Mouse (Mus musculus) B cell, adult 2 months (primary cell): ENCODE measurements at regions not wholly inside any gene's neighbourhood (a gene's known extent, or its start where the extent isn't known, plus 50 kb on each side); places are given as distances from the start of the nearest gene placed in this dataset.
A peak's percentile ranks its signal among the peaks of the same experiment; 100 is the strongest.

ENCODE experiments used
- DNase-seq, 2 experiments: peaks; one replicate each; pipeline ENCODE4 v3.0.0; 2022

DNA sequence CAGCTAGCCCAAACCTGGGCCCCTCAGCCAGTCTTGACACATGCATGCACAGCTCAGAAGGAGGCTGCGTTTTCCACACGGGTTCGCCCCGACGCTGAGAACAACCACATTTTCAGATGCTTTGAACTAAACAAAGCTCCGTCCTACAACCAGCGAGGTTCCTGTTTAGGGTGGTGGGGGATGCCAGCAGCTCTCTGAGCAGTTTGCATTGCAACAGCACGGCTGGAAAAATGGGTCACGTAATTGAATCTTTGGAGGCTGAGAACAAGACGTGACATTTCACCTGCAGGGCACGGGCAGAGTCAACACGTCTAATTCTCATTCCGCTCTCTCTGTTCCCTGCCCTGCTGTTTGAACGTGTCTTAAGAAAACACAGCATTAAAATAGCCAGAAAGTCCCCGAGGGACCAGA, 119.2 kb downstream of the Syk start:
- DNase-seq: no peak

DNA sequence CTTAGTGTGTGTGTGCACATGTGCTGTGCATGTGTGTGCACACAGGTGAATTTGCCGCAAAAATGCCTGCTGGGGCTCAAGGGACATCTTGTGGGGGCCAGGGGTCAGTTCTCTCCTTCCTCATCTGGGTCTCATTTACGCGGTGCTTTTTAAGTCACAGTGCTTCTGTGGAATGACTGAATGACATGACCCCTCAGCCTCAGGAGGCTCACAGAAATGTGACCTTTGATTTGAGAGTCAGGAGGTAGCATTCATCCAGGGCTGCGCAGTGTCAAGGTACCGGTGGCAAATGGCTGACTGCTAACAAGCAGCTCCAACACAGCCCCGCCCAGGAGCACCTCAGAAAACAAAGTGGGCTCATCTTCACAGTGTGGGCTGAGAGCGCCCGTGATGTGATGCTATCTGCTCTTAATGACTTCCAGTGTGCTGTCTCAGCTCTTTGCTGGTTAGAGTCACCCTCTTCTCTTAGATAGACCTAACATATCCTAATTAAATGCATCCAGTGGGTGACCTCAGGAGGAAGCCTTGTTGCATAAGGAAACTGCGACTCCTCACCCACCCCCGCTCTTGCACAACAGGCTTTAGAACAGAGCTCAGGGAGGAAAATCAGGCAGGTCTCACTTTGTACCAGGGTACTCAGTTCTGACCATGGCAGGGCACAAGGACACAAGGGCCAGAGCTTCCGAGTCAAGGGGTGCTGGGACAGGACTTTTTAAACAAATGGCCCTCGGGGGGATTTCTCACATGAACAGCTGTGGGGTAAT, 120.6 kb downstream of the Syk start:
- DNase-seq: no peak

DNA sequence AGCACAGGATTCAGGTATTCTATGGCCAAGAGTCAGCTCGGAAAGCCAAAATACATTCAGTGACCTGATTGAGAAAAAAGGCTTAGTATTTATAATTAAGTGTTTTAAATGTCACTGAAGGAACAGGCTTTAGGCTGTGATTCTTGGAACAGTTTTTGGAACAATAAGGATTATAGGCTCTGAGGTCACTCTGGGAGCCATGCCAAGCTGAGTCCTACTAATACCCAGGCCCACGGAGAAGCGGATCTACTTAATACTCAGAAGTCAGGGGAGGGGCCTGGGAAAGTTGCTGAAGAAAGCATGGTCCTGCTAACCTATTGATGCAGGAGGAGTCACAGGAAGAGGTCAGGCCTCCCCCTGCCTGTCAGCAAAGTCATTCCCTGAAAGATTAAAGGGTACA, 121.7 kb downstream of the Syk start:
- DNase-seq: no peak

DNA sequence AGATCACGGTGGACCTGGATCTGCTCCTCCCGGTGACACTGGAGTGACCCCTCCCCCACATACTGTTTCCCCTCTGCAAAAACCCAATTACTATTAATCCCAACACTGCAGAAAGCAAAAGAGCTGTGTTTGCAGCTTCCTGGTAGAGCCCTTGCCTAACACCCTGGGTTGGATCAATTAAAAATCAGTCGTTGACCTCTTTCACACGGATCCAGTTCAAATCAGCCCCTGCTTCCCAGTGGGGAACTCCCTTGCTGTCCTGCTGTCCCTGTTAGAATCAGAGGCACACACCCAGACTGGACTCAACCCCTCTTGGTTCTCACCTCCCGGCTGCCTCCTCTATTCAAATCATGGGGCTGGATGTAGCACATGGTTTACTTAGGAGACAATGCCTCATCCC, 126.6 kb downstream of the Syk start:
- DNase-seq: no peak

DNA sequence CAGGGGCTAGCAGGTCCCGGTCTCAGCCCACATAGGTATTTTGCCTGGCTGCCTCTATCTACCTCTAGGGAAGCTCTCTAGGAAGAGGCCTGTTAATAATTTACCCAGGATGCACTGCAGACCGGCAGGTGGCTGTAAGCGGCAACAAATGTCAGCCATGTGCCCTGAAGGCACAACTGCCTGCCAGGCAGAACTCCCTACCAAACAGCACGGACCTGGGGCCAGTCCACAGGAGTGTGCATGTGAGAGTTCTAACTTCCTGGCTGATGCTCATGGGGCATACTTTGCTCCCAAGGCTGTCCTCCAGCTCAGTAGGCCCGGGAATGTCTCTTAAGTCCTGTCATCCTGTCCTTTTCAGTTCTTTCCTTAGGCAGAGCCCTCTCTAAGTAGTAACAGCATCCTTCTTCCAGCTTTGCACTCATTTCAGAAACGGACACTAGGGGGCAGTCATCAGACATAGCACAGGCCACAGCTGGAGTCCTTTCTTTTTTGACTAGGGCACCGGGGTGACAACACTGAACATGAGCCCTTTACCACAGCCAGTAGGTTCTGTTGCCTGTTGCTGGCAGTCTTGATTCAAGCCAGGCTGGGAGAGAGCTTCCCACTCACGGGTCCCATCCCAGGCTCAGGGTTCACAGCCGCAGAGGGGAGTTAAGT, 128.9 kb downstream of the Syk start:
- peak; percentile 78 to 79 for DNase-seq

DNA sequence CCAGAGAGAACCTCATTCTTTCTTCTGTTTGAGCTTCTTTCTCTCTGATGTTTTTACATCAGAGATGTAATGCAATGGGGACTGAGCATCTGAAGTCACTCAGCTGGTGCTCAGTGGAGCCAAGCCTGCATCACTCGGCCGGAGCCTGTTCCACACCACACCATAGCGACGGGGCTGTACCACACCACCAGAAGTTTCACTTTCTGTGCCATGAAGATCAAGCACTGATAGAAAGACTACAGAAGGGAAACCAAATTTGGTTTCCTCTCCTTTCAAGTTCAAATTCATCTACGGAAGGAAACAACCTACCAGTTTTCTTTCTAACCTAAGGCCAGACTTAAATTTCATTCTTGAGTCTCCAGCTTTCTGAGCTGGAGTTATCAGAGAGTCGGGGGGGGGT, 138.5 kb downstream of the Syk start:
- peak; percentile 32 to 33 for DNase-seq

DNA sequence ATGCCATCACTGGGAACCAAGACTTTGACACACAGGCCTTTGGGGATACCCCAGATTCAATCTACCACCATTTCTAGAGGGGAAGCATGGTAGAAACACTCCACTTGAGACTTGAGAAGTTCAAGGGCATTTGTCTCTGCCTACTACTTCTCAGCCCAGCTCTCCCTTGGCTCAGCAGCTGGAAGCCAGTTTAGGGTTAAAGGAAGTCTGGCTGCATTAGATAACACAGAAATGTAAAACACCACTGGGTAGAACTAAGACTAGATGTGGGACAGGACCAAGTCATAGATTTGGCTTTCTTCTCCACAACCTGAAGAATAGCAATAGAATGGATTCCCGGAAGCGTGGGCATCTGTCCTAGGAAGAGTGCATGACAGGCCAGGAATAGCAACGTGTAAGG, 139.7 kb downstream of the Syk start:
- DNase-seq: no peak

DNA sequence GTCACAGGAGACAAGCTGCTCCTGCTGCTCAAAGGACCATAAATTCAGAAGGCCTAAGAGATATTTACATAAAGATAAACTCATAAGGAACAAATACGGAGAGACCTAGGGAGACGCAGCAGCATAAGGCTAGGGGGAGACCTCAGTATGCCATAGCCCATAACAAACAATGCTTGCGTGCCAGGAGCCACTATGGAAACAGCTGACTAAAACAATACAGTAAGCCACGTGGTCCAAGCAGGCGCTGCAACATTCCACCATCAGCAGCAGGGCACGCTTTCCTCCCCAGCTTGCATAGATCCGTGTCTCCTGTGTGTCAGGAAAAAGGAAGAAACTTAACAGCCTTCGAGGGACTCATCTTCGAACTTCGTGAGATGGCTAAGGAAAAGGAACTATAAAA, 143.1 kb downstream of the Syk start:
- no peak for DNase-seq

DNA sequence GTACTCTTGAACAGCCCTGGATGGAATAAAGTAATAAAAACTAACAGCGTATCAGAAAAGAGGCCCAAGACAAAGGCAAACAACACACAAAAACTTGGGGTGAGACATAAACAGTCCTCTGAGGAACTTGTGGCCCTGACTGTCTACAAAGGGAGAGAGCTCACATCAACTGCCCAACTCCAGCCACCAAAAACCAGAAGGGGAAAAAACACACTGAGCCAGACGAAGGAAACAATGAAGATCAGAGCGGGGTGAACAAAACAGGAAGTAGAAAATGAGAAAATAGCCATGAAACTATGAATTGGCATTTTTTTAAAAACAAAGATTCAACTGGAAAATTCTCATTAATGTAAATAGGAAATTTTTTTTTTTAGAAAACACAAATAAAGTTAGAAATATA, 143.6 kb downstream of the Syk start:
- DNase-seq: no peak

DNA sequence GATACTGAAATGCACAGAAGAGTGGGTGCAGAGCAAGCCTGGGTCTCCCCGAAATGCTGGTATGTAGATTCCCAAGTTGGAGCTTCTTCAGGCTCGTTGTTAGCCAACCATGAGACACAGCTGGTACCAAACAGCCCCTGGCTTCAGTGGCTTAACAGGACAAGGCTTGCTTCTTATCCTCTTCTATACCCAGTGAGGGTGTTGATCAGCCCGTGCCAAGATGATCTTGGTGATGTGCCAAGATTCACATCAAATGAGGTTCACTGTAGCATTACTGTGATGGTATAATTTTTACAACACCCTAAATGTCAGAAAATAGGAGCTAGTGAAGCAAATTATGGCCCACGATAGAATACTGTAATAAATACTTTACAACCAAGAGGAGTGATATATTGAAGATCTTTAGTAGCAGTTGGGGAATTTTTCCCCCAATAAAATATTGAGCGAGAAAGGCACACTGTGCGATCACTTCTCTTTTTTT, 152.5 kb downstream of the Syk start:
- no peak for DNase-seq

DNA sequence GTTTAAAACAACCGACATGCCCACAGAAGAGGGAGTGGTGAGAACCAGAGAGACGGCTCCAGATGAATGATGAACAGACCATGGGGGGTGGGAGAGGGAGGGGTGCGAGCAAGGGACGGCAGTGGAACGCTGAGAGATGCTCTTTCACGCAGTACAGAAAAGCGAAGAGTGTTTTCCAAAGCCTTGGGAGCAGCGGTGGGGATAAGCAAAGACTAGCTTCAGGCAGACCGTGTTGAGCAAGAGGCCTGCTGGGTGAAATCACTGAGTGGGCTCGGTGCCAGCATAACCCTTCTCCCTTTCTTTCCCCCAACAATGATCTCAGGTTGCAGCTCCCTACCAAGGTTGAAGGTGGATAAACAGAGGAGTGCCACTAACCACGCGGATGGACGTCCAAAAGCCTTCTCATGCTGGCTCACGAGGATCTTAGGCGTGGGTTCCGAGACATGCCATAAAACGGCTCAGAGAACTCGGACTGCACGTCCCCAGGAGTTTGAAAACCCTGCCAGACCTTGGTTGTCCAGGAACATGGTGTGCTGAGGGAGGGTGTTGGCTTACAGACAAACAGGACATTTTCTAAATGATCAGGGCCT, 153.1 kb downstream of the Syk start:
- no peak for DNase-seq

DNA sequence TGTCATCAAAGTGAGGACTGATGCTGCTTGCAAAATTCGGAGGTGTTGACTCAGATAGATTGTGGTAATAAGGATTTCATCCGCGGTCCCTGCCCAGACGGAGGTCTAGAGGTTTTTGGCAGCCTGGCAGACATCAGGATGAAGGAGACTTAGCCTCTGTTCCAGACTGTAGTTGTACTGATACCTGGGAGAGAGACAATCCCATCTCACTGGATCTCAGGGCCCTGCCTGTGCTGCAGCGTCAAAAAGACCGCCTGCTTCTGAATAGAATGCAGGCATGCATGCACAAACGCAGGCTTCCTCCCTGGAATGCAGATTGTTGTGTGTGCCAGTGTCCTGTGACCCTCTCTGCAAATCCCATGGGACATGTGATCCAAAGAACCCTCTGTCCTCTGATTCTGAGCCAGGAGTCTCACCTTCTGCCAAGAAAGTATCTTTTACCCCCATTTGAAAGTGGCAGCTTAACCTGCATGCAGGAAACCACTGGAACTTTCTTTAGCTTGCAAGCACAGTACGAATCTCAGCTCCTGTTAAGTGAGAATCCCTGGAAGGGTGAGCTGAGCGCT, 155.2 kb downstream of the Syk start:
- DNase-seq: no peak

DNA sequence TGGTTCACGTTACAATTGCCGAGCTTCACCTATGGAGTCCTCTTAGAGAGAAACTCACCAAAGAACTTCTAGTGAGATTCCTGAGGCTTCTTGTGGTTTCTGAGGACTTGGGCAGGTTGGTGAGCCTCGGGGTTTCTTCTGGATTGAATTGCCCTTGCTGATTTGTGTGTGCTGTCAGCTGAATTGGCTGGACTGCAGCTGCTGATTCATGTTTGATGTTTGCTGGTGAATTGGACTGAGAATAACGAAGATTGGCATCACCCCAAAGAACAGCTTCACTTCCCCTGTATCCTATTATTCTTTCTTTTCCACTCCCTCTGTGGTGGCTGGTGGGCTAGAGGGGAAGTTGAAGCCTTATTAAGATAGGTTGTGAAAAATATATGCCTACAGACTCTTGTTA, 158.4 kb downstream of the Syk start:
- no peak for DNase-seq

DNA sequence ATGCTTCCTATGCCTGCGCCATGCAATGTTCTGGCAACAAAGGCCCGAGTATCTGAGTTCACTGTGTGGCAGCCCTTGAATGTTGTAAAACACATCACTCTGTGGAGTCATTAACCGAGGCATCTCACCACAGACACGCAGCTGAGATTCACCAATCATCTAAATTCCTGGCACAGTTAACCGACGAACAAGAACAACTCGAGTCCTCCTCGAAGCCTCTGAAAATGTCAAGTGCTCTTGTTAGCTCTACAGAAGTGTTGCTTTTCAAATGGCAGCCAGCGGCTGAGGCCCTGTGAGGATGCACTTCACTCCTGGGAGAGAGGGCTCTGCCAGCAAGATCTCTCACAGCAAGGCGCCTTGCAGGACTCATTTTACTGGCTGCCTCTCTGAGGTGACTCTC, 173.0 kb downstream of the Syk start:
- no peak for DNase-seq

DNA sequence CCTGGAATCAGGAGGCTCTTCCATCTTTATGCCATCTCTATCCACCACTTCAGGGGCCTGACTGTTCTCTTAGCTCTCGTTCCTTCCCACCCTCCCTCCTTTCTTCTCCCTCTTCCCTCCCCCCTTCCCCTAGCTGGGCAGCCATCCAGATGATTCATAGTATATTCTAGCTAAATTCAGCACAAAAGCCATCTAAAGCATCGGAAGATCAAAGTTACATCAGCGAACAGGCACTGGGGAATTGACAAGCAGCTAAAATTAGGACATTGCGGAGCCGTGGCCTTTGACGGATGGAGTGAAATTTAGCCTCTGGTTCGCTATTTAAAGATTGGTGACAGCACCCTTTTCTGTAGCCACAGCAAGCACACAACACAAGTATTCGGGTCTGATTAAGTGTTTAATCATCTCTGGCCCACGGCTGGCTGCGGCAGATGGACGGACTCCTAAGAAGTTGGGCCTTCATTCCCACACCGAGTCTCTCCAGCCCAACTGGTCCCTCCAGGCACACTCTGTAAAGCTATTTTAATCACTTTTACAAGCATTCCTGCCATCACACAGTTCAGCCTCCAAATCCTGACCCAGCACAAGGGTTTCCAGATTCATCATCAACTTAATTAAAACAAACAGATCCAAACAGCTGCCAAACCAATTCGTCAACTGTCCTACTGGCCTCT, 163.8 kb downstream of the Auh start:
- DNase-seq: no peak

DNA sequence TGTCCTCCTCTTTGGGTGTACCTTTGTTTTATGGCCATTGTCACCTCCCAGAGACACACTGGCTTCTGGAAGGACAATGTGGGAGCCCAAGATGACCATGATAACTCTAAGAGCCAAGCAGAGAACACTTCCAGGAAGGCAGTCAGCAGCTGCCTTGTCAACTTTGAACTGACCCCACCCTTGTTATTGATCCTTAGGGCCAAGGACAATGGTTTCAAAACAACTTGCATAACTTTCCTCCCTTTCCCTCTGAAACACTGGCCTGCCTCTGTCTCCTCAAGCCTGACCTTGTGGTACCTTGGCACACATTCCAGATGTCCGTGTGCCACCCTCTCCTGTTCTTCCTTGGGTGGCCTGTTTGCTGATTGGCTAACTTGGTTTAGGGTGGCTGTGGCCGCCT, 163.2 kb downstream of the Auh start:
- DNase-seq: no peak

DNA sequence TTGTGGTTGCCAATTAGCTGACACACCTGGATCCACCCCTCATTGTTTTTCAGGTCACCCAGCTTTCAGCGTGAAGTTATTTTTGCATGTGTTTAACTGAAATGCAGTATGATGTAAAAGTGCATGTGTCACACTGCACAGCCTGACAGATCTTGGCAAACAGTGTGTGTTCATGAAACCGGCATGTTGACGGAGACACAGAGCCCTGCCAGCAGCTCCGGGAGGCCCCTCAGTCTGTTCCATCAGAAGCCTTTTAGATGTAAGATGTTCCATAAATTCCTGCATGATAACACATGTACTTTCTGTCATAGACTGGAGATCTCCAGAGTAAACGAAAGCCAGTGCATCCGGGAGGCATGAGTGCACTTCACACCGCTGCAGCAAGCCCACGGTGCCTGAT, 159.5 kb downstream of the Auh start:
- DNase-seq: no peak

DNA sequence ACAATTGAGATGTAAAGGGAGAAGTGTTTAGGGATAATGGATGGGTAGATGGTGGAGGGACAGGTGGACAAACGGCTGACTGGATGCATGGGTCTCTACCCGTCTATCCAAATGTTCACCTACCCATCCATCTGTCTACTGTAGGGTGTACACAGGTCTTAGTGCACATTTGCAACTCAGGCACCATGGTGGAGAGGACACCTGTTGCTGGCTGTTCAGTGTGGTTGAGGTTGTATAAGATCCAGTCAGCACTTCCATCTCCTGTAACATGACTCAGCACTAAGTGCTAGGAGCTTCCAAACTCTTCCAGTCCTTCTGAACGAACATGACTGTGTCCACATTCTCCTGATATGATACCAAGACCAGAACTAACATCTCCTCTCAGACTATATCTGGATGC, 158.0 kb downstream of the Auh start:
- no peak for DNase-seq

DNA sequence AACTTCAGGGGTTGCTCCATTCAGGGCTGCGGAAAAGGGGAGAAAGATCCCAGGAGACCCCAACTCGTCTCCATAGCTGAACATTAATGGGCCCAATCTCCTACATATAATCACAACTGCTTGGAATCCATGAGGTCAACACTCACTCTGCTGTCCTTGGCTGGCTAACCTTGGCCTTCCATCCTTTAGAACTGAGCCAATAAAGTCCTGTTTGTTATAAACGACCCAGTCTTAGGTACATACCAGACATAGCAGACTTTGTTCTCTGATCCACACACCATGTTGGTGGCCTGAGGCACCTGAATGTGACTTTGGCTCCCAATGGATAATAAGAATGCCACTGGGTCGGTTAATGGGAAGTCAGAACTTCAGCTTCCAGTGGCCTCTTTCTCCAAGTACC, 157.4 kb downstream of the Auh start:
- DNase-seq: no peak

DNA sequence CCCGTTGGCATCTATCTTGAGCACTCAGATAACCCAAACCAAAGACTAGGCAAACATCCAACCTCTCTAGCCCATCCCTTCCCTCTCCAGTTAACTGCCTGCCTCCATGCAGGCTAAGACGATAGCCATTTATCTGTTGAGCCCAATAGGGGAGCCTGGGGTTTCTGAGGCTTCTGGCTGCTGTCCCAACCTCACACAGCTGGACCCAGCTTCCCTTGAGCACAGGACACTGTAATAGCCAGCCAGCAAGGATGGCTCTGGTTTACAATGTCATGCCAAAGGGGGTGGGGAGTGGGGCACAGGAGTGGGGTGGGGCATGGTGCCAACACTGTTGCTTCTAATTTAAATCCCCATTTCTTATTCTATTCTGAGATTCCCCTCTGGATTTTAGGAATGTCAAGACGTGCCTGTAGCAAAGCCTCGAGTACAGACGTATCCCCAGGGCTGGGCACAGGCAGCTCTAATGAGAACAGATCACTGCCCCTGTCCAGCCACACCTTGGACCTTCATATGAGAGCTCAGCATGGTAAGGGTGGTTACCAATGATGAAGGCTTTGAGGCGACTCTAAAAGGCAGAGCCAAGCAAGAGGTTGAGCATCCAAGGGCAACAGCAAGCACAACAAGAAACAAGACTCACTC, 152.0 kb downstream of the Auh start:
- DNase-seq: no peak

DNA sequence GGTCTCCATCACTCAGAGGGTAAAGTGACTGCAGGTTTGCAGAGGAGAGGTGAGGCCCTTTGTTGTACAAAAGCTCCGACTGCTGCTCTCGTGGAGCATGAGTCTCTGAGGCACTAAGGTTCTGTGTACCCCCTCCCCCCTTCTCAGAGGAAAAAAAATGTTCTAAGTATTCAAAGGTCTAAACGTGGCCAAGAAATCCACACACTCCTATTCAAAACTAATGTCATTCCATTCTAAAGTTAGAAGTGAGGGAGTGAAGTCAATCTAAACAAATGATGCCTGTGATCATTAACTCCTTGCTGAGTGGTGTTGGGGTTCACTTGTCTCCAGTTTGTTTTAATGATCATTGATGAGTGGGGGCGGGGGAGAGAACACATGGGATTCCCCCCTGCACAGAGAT, 150.6 kb downstream of the Auh start:
- no peak for DNase-seq
